Mouse (Mus musculus): ENCODE data around the gene Rcl1. TPM values are rescaled to one million over a fixed set of nuclear protein-coding genes. Genes with fewer than 3 reads are reported as not detected.

Rcl1 gene
- total RNA-seq, 1 experiment from 2014 or later, result 32.9 TPM

GRCm38 (mm10) chr19:29151443-29151842 is 50.3 kb downstream of the Rcl1 start:
- DNase-seq, result no peak

DNA sequence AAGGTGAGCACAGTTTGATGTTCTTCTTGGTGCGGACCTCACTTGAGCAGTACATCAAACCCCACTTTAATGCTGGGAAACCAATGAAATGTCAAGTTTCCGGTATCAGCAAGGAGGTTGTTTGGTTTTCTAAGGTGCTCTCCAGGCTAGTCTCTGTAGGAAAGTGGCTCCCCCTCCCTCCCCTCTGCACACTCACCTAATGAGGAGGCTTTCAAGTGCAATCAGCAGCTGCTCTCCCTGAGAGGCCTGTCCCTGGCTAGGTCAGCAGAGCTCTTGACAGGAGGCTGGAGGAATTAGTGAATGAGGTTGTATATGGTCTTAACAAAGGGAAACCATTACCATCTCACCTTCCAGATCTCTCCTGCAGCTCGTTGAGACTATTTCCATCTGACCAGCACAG is 54.4 kb downstream of the Rcl1 start:
- DNase-seq, result no peak

DNA sequence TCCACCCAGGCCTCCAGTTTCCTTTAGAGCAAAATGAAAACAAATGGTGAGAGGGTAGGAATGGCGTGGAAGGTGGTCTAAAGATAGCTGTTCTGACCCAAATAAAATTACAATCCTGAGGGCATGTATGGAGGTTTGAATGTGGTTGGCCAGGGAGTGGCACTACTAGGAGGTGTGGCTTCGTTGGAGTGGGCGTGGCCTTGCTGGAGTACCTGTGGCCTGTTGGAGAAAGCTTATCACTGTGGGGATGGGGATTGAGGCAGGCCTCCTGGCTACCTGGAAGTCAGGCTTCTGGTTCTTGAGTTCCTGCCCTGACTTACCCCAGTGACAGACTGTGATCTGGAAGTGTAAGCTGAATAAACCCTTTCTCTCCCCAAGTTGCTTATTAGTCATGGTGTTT is 55.2 kb downstream of the Rcl1 start:
- DNase-seq, result no peak

DNA sequence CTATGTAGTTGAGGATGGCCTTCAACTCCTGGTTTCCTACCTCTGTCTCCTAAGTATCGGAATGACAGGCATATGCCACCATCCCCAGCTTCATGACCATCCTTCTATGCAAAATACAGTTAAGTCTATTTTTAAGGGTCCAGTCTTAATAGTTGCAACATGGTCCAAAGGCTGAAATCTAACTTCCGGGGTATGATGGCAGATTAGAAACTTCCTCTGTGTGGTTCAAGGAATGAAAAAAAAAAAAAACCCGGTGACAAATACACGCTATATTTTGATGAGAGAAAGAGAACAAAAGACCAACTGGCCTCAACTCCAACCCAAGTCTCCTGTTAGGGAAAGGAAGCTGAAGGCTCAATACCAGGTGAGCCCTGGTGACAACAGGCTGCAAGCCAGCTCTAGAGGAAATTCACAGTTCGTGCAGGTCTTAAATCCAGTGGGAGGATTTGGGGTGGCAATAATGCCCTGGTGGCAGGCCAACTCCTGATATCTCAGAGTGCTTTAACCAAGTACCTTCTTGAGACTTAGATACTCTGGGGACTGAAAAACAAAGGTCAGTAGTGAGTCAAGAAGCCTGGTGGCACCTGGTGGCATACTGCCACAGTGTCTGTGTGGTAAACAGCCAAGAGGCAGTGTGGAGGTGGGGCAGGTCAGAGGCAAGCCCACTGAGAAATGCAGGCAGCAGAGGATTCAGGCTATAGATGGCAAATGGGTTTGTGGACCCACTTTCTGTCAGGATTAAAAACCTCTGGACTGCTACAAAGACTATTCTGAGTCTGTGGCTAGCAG is 56.7 kb downstream of the Rcl1 start:
- DNase-seq, result no peak

DNA sequence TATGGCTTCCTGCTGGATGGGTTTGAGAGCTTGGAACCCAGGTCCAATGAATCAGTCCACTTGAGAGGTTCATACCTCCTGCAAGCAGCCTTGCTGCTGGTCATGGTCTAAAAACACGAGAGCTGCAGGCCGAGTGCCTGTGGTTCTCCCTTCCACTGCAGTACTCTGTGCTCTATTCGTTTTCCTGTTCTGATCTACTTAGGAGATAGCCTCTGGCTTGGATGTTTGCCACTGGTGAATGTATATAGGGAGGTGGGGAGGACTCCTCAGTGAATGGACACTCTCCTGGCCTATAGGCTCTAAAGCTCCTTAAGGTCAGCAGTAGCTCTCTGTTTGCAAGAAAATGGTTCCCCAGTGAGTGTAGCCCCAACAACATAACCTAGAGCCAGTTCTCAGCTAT is 57.3 kb downstream of the Rcl1 start:
- DNase-seq, result no peak

- DNase-seq, result no peak
Observed at GRCm38 (mm10) chr19:29163817-29164527, 62.8 kb downstream of the Rcl1 start.

- no peak for DNase-seq
Observed at GRCm38 (mm10) chr19:29164528-29165166, 63.5 kb downstream of the Rcl1 start.

DNA sequence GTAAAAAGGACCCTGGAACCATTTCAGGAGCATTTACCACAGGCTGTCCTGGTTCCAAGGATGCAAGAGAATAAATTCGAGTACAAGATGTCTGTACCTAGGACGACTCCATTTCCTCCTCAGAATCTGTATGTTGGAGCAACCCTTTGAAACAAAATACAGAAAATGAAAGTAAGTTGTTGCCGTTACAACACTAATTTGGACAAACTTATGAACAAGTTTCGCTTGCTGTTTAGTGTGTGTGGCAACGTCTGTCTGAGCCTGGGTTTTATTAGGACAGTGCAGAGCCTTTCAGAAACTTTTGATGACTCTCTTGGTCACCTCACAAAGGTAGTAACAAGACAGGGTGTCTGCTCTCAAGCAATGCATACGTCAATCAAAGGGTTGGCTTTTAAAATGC is 66.8 kb downstream of the Rcl1 start:
- no peak for DNase-seq

- DNase-seq, result no peak
Observed at GRCm38 (mm10) chr19:29180336-29180735, 79.2 kb downstream of the Rcl1 start.

DNA sequence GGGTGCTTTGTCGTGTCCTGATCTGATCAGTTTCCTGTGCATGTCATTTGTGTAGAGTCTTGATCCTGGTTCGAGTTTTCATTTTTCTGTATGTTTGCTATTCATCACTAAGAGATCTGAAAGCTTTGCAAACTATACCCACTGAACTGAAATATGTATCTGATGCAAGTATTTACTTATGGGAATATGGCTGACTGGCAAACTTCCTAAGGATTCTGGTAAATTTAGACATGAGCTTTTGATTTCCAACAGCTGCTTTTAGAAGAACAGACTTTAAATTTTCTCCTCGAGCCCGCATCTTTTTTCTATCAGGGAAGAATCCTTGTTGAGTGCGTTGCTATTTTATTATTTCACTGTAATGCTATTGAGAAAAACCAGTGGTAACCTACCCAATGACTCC is 81.0 kb downstream of the Rcl1 start:
- no peak for DNase-seq

DNA sequence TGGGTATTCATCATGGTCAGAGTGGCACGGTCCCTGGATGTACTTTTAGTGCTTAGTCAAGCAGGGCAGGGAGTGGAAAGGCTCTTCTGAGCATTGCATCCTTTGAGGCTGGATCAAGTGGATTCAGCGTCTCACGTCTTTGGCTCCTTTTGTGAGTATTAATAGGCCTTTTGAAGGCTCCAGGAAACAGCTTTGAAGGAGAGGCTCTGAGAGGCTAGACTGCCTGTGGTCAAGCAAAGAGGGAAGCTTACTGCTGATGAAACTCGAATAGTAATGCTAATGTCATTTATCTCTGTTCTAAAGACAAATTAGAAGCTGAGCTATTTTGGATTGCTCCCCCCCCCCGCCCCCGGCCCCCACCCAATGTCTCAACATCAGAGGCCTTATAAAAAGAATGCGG is 83.9 kb downstream of the Rcl1 start:
- no peak for DNase-seq

DNA sequence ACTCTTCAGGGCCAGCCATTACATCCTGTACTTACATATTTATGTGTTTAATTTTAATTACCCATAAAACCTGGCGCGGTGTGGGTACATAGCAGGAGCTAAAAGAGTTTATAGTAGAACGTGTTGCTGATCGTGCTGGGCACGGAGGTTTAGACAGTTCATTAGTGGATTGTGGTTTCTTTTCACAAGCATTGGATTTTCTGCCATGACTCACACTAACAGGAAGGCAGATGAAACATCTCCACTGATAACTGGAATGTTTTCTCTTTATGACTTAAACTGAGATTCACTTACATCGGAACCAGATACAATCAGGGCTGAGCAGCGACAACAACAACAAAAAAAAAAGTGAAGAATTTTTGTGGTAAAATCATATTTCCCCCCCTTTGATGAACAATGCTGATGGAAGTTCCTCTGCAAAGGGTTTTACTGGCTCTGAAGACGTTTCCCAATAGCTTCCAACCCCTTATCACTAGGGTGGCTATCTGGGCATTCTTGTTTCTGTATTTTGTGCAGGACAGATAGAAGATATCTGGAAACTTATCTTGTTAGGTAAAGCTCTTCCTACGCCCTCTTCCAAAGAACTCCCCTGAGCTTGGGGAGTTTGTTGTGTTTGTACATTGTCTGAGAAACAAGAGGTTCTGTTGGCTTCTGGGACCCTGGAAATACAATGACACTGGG is 84.5 kb downstream of the Rcl1 start:
- no peak for DNase-seq

DNA sequence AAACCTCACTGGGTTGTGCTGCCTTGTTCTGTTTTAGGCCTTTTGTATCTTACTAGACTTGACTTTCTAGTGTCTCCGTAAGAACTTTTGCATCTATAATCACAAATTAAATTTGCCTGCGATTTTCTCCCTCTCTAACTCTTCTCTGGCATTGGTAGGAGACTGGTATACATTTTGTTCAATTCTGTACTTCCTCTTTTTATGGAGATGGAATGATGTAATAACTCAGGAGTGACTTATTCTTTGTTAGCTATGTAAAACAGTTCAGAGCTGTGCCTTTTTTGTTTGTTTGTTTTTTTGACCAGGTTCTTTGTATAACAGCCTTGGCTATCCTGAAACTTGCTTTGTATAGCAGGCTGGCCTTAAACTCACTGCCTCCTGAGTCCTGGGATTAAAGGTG is 87.7 kb downstream of the Rcl1 start:
- no peak for DNase-seq

Small RNA genes lying within 50 kb of the gene (microRNA-seq; reads per million reads assigned to microRNA genes)
- gene Mir101b, result 728 to 2,155 reads per million in 2 experiments

Other genes starting within 250 kb of the Rcl1 start
- gene Plpp6, start 137.4 kb upstream of the Rcl1 start, total RNA-seq (2021), result 31.1 and 43.3 TPM in 2 replicates
- 3.6 and 4.2 TPM in 2 replicates for gene 4430402I18Rik, start 133.6 kb upstream of the Rcl1 start, total RNA-seq (2021)
- gene Cdc37l1, start 111.0 kb upstream of the Rcl1 start, total RNA-seq (2021), result 52.2 and 62.0 TPM in 2 replicates
- 240 and 253 TPM in 2 replicates for gene Ak3, start 53.4 kb upstream of the Rcl1 start, total RNA-seq (2021)
- 23.7 and 26.5 TPM in 2 replicates for gene Jak2, start 150.5 kb downstream of the Rcl1 start, total RNA-seq (2021)
- gene Insl6, start 224.0 kb downstream of the Rcl1 start, total RNA-seq (2021), result 0.79 TPM in 1 of 2 replicates, not detected in the other
- gene Rln1, start 233.3 kb downstream of the Rcl1 start, total RNA-seq (2021), result not detected in 2 replicates